18 mouse cellular contexts compared by ENCODE assay signal in genomic region chr3:153580136-153580535, GRCm38 (mm10).
"Had no signal": no experiment of that assay in that cellular context is flagged by ENCODE, and none has a peak within 500 bp of the region (broad histone marks: within the 10 kb centered on the region; RNA-seq: fewer than 3 reads in every experiment).

No protein-coding gene starts in this region.

- H3K27ac ChIP-seq: limb, embryonic 12.5 days; limb, embryonic 15.5 days; liver, embryonic 12.5 days; liver, embryonic 15.5 days; lung, embryonic 15.5 days; stomach, embryonic 15.5 days had no signal

- H3K4me1 ChIP-seq: liver, embryonic 15.5 days; lung, embryonic 15.5 days; stomach, embryonic 15.5 days had no signal

- DNase-seq: kidney, adult 18-20 months; kidney, adult 9 months; kidney, postnatal 14 days; kidney, postnatal 4 days; left cerebral cortex, postnatal 4 days; lung, adult 18-20 months; lung, postnatal 10 days; lung, postnatal 36 days; midbrain, embryonic 14.5 days; spleen, adult 18-20 months; thymus, postnatal 25 days had no signal

- H3K36me3 ChIP-seq: limb, embryonic 12.5 days; limb, embryonic 15.5 days; liver, embryonic 12.5 days; liver, embryonic 15.5 days; lung, embryonic 15.5 days; stomach, embryonic 15.5 days had no signal

- ATAC-seq: intestine, embryonic 16.5 days; liver, embryonic 12.5 days had no signal

- H3K9ac ChIP-seq: limb, embryonic 12.5 days; limb, embryonic 15.5 days; liver, embryonic 12.5 days; liver, embryonic 15.5 days; lung, embryonic 15.5 days; stomach, embryonic 15.5 days had no signal

- H3K4me3 ChIP-seq: limb, embryonic 12.5 days; limb, embryonic 15.5 days; liver, embryonic 12.5 days; liver, embryonic 15.5 days; lung, embryonic 15.5 days; stomach, embryonic 15.5 days had no signal

- H3K4me2 ChIP-seq: limb, embryonic 12.5 days; limb, embryonic 15.5 days; liver, embryonic 12.5 days; liver, embryonic 15.5 days; lung, embryonic 15.5 days; stomach, embryonic 15.5 days had no signal

- H3K9me3 ChIP-seq: limb, embryonic 12.5 days; limb, embryonic 15.5 days; liver, embryonic 12.5 days; liver, embryonic 15.5 days; lung, embryonic 15.5 days; stomach, embryonic 15.5 days had no signal

- H3K27me3 ChIP-seq: limb, embryonic 12.5 days; limb, embryonic 15.5 days; liver, embryonic 12.5 days; liver, embryonic 15.5 days; lung, embryonic 15.5 days; stomach, embryonic 15.5 days had no signal
